Mouse (Mus musculus) urinary bladder, postnatal 36 days (tissue): ENCODE measurements around the gene Ahsg.

Experiments used
- DNase-seq, 2 experiments: peaks; one replicate each; pipeline ENCODE4 v3.0.0; 2022; ENCODE audit warnings: low spot score in 2 of 2, mixed read lengths in 1 of 2

The Ahsg gene

GRCm38 (mm10) chr16:22886726-22887125 lies 4.4 kb upstream of the Ahsg start:
- DNase-seq, result no peak

- DNase-seq, result no peak
Observed at GRCm38 (mm10) chr16:22888835-22889234, 2.2 kb upstream of the Ahsg start.

GRCm38 (mm10) chr16:22889716-22890115 lies 1.4 kb upstream of the Ahsg start:
- DNase-seq, result no peak

- DNase-seq, result no peak
Observed at GRCm38 (mm10) chr16:22891733-22892154, 667 bp downstream of the Ahsg start.

GRCm38 (mm10) chr16:22894095-22894494 lies 3.0 kb downstream of the Ahsg start:
- no peak for DNase-seq

- DNase-seq, result no peak
Observed at GRCm38 (mm10) chr16:22896618-22897017, 5.5 kb downstream of the Ahsg start.

- no peak for DNase-seq
Observed at GRCm38 (mm10) chr16:22899346-22899745, 8.3 kb downstream of the Ahsg start.

GRCm38 (mm10) chr16:22899866-22900570 lies 8.9 kb downstream of the Ahsg start:
- DNase-seq, result no peak

GRCm38 (mm10) chr16:22901326-22901725 lies 10.2 kb downstream of the Ahsg start:
- no peak for DNase-seq

- DNase-seq, result no peak
Observed at GRCm38 (mm10) chr16:22909290-22909689, 18.2 kb downstream of the Ahsg start.

- DNase-seq, result no peak
Observed at GRCm38 (mm10) chr16:22911986-22912385, 20.9 kb downstream of the Ahsg start.

GRCm38 (mm10) chr16:22912886-22913285 lies 21.8 kb downstream of the Ahsg start:
- no peak for DNase-seq

GRCm38 (mm10) chr16:22914276-22914675 lies 23.2 kb downstream of the Ahsg start:
- no peak for DNase-seq

- DNase-seq, result no peak
Observed at GRCm38 (mm10) chr16:22918034-22918433, 27.0 kb downstream of the Ahsg start, which contains the start of gene Fetub. Gene Fetub (plus strand): TSS chr16:22918334.

GRCm38 (mm10) chr16:22918664-22919312 lies 27.7 kb downstream of the Ahsg start:
- peak in 1 of 2 experiments; percentile 6 for DNase-seq

GRCm38 (mm10) chr16:22919971-22920854 lies 29.1 kb downstream of the Ahsg start:
- DNase-seq, result peak; percentile 41 to 50

- DNase-seq, result no peak
Observed at GRCm38 (mm10) chr16:22921761-22922160, 30.7 kb downstream of the Ahsg start.

- DNase-seq, result no peak
Observed at GRCm38 (mm10) chr16:22922433-22922832, 31.4 kb downstream of the Ahsg start.

- DNase-seq, result no peak
Observed at GRCm38 (mm10) chr16:22929575-22929974, 38.5 kb downstream of the Ahsg start.

GRCm38 (mm10) chr16:22931431-22932200 lies 40.5 kb downstream of the Ahsg start:
- no peak for DNase-seq

GRCm38 (mm10) chr16:22937631-22938030 lies 46.6 kb downstream of the Ahsg start:
- no peak for DNase-seq
